Mouse (Mus musculus) small intestine, adult 2 months (tissue): ENCODE data around the gene G430095P16Rik.
A peak's percentile ranks its signal among the peaks of the same experiment; 100 is the strongest.

Source experiments
- CTCF ChIP-seq: fragments of 200-500 bp; IDR thresholded peaks from 2 replicates; pipeline ENCODE4 v1.5.1; 2012; ENCODE audit warnings: low read depth, mild to moderate bottlenecking, control low read depth, inconsistent platforms, low read length, moderate library complexity, mixed read lengths; ENCODE audit not compliant: insufficient replicate concordance, insufficient read length; ENCODE audit errors: extremely low read depth
- POLR2A ChIP-seq: fragments of 200-500 bp; IDR thresholded peaks from 2 replicates; pipeline ENCODE4 v1.6.1; 2012; ENCODE audit warnings: low read depth, mild to moderate bottlenecking, control low read depth, inconsistent platforms, low read length, moderate library complexity

GRCm38 (mm10) chr8:84687705-84688100, 35.1 kb upstream of the G430095P16Rik start, which contains the start of gene Nacc1:
- TF ChIP-seq POLR2A (peak; percentile 56), CTCF (no peak)
